Mouse (Mus musculus): ENCODE measurements around the gene Sorl1.

DNA sequence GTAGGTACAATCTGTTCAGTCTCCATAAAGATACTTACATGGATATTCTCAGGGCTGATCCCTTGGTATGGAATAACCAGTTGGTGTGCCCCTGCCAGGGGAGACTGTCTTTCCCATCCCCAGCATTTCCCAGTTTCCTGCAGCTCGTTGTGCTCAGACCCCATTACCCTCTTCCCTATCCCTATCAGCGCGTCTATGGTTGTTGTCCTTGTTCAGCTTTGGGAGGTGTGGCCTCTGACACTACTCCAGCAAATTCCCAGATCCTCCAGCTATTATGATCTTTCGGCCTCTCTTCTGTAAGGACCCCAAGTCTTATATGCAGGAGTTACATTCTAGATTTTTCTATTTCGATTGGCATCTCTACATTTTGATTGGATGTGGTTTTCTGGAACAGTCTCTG, 35.3 kb upstream of the Sorl1 start:
- TF ChIP-seq CTCF (IDR thresholded peaks at IDR 0.05; ENCODE audit: extremely low read depth, insufficient read depth, low read length): no peak
- TF ChIP-seq POLR2A (IDR thresholded peaks at IDR 0.05; ENCODE audit: extremely low read depth, insufficient read depth, low read length): no peak
